Mouse (Mus musculus): ENCODE measurements at regions not wholly inside any gene's neighbourhood (a gene's known extent, or its start where the extent isn't known, plus 50 kb on each side); places are given as distances from the start of the nearest gene placed in this dataset.

GRCm38 (mm10) chr13:26495871-26496270 lies 274.1 kb downstream of the Hdgfl1 start:
- Histone ChIP-seq H3K4me3 (ENCODE audit: low read depth, low read length) (no peak overlapping the region), H3K9ac (ENCODE audit: low read length) (no peak overlapping the region), H3K4me1 (ENCODE audit: control insufficient read depth, insufficient read depth, low read length) (no peaks in the 10 kb centered on the region), H3K27me3 (ENCODE audit: control insufficient read depth, insufficient read depth, low read length) (no peaks in the 10 kb centered on the region), H3K4me2 (ENCODE audit: low read depth) (no peak overlapping the region), H3K36me3 (ENCODE audit: control insufficient read depth, insufficient read depth, low read length) (no peaks in the 10 kb centered on the region), H3K9me3 (ENCODE audit: control insufficient read depth, low read length) (no peaks in the 10 kb centered on the region), H3K27ac (ENCODE audit: low read depth, low read length) (no peak overlapping the region)
- DNase-seq (ENCODE audit: low spot score): no peak
- ATAC-seq (ENCODE audit: insufficient read depth, low FRiP score, low TSS enrichment): no peak

GRCm38 (mm10) chr13:26469343-26469742 lies 300.6 kb downstream of the Hdgfl1 start:
- no peaks in the 10 kb centered on the region for H3K27me3 ChIP-seq (ENCODE audit: control insufficient read depth, insufficient read depth, low read length)
- no peaks in the 10 kb centered on the region for H3K4me1 ChIP-seq (ENCODE audit: control insufficient read depth, insufficient read depth, low read length)
- H3K9me3 ChIP-seq (ENCODE audit: control insufficient read depth, low read length): no peaks in the 10 kb centered on the region
- WGBS: 39% methylated on average over 3 of the region's 3 CpGs
- DNase-seq (ENCODE audit: low spot score) (no peak), ATAC-seq (ENCODE audit: insufficient read depth, low FRiP score, low TSS enrichment) (no peak)
- no peak overlapping the region for H3K4me2 ChIP-seq (ENCODE audit: low read depth)
- no peak overlapping the region for H3K9ac ChIP-seq (ENCODE audit: low read length)
- no peak overlapping the region for H3K27ac ChIP-seq (ENCODE audit: low read depth, low read length)
- no peaks in the 10 kb centered on the region for H3K36me3 ChIP-seq (ENCODE audit: control insufficient read depth, insufficient read depth, low read length)
- H3K4me3 ChIP-seq (ENCODE audit: low read depth, low read length): no peak overlapping the region

- no peaks in the 10 kb centered on the region for H3K4me1 ChIP-seq (ENCODE audit: control insufficient read depth, insufficient read depth, low read length)
- no peak for DNase-seq (ENCODE audit: low spot score)
- no peaks in the 10 kb centered on the region for H3K9me3 ChIP-seq (ENCODE audit: control insufficient read depth, low read length)
- no peaks in the 10 kb centered on the region for H3K36me3 ChIP-seq (ENCODE audit: control insufficient read depth, insufficient read depth, low read length)
- H3K9ac ChIP-seq (ENCODE audit: low read length): no peak overlapping the region
- ATAC-seq (ENCODE audit: insufficient read depth, low FRiP score, low TSS enrichment): no peak
- no peak overlapping the region for H3K4me3 ChIP-seq (ENCODE audit: low read depth, low read length)
- no peaks in the 10 kb centered on the region for H3K27me3 ChIP-seq (ENCODE audit: control insufficient read depth, insufficient read depth, low read length)
- no peak overlapping the region for H3K27ac ChIP-seq (ENCODE audit: low read depth, low read length)
- no peak overlapping the region for H3K4me2 ChIP-seq (ENCODE audit: low read depth)
These were observed 302.4 kb downstream of the Hdgfl1 start for GRCm38 (mm10) chr13:26467526-26467925.

- no peak overlapping the region for H3K4me3 ChIP-seq (ENCODE audit: low read depth, low read length)
- H3K9me3 ChIP-seq (ENCODE audit: control insufficient read depth, low read length): no peaks in the 10 kb centered on the region
- H3K27ac ChIP-seq (ENCODE audit: low read depth, low read length): no peak overlapping the region
- DNase-seq (ENCODE audit: low spot score): no peak
- no peaks in the 10 kb centered on the region for H3K36me3 ChIP-seq (ENCODE audit: control insufficient read depth, insufficient read depth, low read length)
- no peaks in the 10 kb centered on the region for H3K27me3 ChIP-seq (ENCODE audit: control insufficient read depth, insufficient read depth, low read length)
- WGBS: 60% methylated on average over 2 of the region's 2 CpGs
- H3K4me1 ChIP-seq (ENCODE audit: control insufficient read depth, insufficient read depth, low read length): no peaks in the 10 kb centered on the region
- no peak for ATAC-seq (ENCODE audit: insufficient read depth, low FRiP score, low TSS enrichment)
- no peak overlapping the region for H3K4me2 ChIP-seq (ENCODE audit: low read depth)
- no peak overlapping the region for H3K9ac ChIP-seq (ENCODE audit: low read length)
These were observed 305.4 kb downstream of the Hdgfl1 start for GRCm38 (mm10) chr13:26464523-26464922.

- H3K4me3 ChIP-seq (ENCODE audit: low read depth, low read length): no peak overlapping the region
- H3K4me2 ChIP-seq (ENCODE audit: low read depth): no peak overlapping the region
- H3K9ac ChIP-seq (ENCODE audit: low read length): no peak overlapping the region
- DNase-seq (ENCODE audit: low spot score): no peak
- H3K36me3 ChIP-seq (ENCODE audit: control insufficient read depth, insufficient read depth, low read length): no peaks in the 10 kb centered on the region
- H3K9me3 ChIP-seq (ENCODE audit: control insufficient read depth, low read length): no peaks in the 10 kb centered on the region
- H3K27me3 ChIP-seq (ENCODE audit: control insufficient read depth, insufficient read depth, low read length): no peaks in the 10 kb centered on the region
- no peaks in the 10 kb centered on the region for H3K4me1 ChIP-seq (ENCODE audit: control insufficient read depth, insufficient read depth, low read length)
- no peak overlapping the region for H3K27ac ChIP-seq (ENCODE audit: low read depth, low read length)
- ATAC-seq (ENCODE audit: insufficient read depth, low FRiP score, low TSS enrichment): no peak
These were observed 305.9 kb downstream of the Hdgfl1 start for GRCm38 (mm10) chr13:26464096-26464495.

- DNase-seq (ENCODE audit: low spot score): no peak
- no peaks in the 10 kb centered on the region for H3K9me3 ChIP-seq (ENCODE audit: control insufficient read depth, low read length)
- H3K36me3 ChIP-seq (ENCODE audit: control insufficient read depth, insufficient read depth, low read length): no peaks in the 10 kb centered on the region
- ATAC-seq (ENCODE audit: insufficient read depth, low FRiP score, low TSS enrichment): no peak
- H3K4me3 ChIP-seq (ENCODE audit: low read depth, low read length): no peak overlapping the region
- no peak overlapping the region for H3K9ac ChIP-seq (ENCODE audit: low read length)
- 85% methylated on average over 4 of the region's 4 CpGs for WGBS
- no peaks in the 10 kb centered on the region for H3K27me3 ChIP-seq (ENCODE audit: control insufficient read depth, insufficient read depth, low read length)
- H3K4me2 ChIP-seq (ENCODE audit: low read depth): no peak overlapping the region
- H3K27ac ChIP-seq (ENCODE audit: low read depth, low read length): no peak overlapping the region
- no peaks in the 10 kb centered on the region for H3K4me1 ChIP-seq (ENCODE audit: control insufficient read depth, insufficient read depth, low read length)
These were observed 312.3 kb downstream of the Hdgfl1 start for GRCm38 (mm10) chr13:26457487-26458253.

- Histone ChIP-seq H3K4me1 (ENCODE audit: control insufficient read depth, insufficient read depth, low read length) (no peaks in the 10 kb centered on the region), H3K4me3 (ENCODE audit: low read depth, low read length) (no peak overlapping the region), H3K4me2 (ENCODE audit: low read depth) (no peak overlapping the region), H3K27me3 (ENCODE audit: control insufficient read depth, insufficient read depth, low read length) (no peaks in the 10 kb centered on the region), H3K9ac (ENCODE audit: low read length) (no peak overlapping the region), H3K27ac (ENCODE audit: low read depth, low read length) (no peak overlapping the region), H3K36me3 (ENCODE audit: control insufficient read depth, insufficient read depth, low read length) (no peaks in the 10 kb centered on the region), H3K9me3 (ENCODE audit: control insufficient read depth, low read length) (no peaks in the 10 kb centered on the region)
- ATAC-seq (ENCODE audit: insufficient read depth, low FRiP score, low TSS enrichment) (no peak), DNase-seq (ENCODE audit: low spot score) (no peak)
- 92% methylated on average over 4 of the region's 4 CpGs for WGBS
These were observed 343.3 kb downstream of the Hdgfl1 start for GRCm38 (mm10) chr13:26426639-26427038.

GRCm38 (mm10) chr13:26424513-26424912 lies 345.5 kb downstream of the Hdgfl1 start:
- Histone ChIP-seq H3K27me3 (ENCODE audit: control insufficient read depth, insufficient read depth, low read length) (no peaks in the 10 kb centered on the region), H3K36me3 (ENCODE audit: control insufficient read depth, insufficient read depth, low read length) (no peaks in the 10 kb centered on the region), H3K9ac (ENCODE audit: low read length) (no peak overlapping the region), H3K4me1 (ENCODE audit: control insufficient read depth, insufficient read depth, low read length) (no peaks in the 10 kb centered on the region), H3K4me2 (ENCODE audit: low read depth) (no peak overlapping the region), H3K27ac (ENCODE audit: low read depth, low read length) (no peak overlapping the region), H3K4me3 (ENCODE audit: low read depth, low read length) (no peak overlapping the region), H3K9me3 (ENCODE audit: control insufficient read depth, low read length) (no peaks in the 10 kb centered on the region)
- DNase-seq (ENCODE audit: low spot score) (no peak), ATAC-seq (ENCODE audit: insufficient read depth, low FRiP score, low TSS enrichment) (no peak)
- WGBS: 87% methylated on average over 1 of the region's 1 CpGs

- no peak overlapping the region for H3K9ac ChIP-seq (ENCODE audit: low read length)
- no peaks in the 10 kb centered on the region for H3K4me1 ChIP-seq (ENCODE audit: control insufficient read depth, insufficient read depth, low read length)
- no peaks in the 10 kb centered on the region for H3K36me3 ChIP-seq (ENCODE audit: control insufficient read depth, insufficient read depth, low read length)
- no peak for DNase-seq (ENCODE audit: low spot score)
- no peak; the same call in 1 of the 2 replicates for ATAC-seq (ENCODE audit: insufficient read depth, low FRiP score, low TSS enrichment)
- H3K27me3 ChIP-seq (ENCODE audit: control insufficient read depth, insufficient read depth, low read length): no peaks in the 10 kb centered on the region
- no peak overlapping the region for H3K4me2 ChIP-seq (ENCODE audit: low read depth)
- no peak overlapping the region for H3K27ac ChIP-seq (ENCODE audit: low read depth, low read length)
- H3K4me3 ChIP-seq (ENCODE audit: low read depth, low read length): no peak overlapping the region
- no peaks in the 10 kb centered on the region for H3K9me3 ChIP-seq (ENCODE audit: control insufficient read depth, low read length)
These were observed 364.2 kb downstream of the Hdgfl1 start for GRCm38 (mm10) chr13:26405757-26406156.
